Mouse (Mus musculus): Measurements from ENCODE around the gene Nlk.
"Not testable (repeated sequence)": the region's sequence is repeated elsewhere in the genome, so short reads cannot be mapped to it uniquely, and the experiment has no call there.

The Nlk gene

DNA sequence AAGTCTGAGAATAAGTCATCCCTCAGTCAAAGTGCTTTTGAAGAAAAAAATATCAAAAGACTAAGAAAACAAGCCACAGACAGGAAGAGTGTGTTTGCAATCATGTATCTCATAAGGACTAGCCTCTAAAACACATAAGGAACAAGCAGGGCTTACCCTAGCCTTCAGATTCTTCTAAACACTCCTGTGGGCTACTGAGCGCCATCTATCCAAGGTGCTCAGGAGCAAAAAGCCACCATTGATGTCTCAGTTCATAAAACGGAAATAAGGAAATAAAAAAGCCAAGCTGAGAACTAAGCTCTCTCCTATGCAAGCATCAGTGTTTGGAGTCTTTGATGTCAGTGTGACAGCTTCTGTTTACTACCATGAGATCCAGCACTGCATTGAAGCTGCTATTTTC is 18.4 kb downstream of the Nlk start:
- no peak for DNase-seq

DNA sequence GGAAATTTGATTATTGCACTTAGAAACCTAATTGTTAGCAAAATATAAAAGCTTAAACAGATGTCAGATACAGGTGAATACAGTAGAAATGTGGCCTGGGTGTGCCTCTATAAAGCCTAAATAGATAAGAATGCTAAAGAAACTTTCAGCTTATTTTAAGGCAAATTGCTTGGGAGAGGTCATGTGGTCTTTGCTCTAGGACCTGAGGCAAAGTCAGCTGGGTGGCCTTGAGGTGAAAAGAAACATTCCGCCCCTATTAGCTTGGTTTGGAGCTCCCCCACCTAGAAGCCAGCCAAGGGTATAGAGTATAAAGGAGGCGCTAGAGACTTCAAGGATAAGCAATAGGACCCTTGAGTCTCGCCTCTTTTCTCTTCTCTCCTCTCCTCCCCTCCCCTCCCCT is 28.5 kb downstream of the Nlk start:
- DNase-seq: no peak

- no peak for DNase-seq
Measured at GRCm38 (mm10) chr11:78664853-78665252, 32.3 kb downstream of the Nlk start.

GRCm38 (mm10) chr11:78663916-78664315 is 33.3 kb downstream of the Nlk start:
- DNase-seq: no peak

DNA sequence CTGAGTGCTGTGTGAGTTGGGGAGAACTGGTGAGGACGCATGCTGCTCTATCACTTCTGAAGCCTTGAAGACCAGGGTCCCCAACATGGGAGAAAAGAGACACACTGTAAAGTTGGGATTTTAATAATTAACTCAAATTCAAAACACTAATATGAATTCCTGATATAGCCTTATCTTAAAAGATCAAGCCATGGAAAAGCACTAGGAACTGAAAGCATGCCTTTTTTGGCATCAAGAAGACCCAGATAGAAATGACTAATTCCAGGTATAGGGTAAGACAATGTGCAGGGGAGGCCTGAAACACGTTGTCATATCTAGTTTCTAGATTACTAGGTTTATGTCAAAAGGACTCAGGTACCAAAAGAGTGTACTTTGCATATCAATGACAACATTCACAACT is 48.0 kb downstream of the Nlk start:
- no peak for DNase-seq

DNA sequence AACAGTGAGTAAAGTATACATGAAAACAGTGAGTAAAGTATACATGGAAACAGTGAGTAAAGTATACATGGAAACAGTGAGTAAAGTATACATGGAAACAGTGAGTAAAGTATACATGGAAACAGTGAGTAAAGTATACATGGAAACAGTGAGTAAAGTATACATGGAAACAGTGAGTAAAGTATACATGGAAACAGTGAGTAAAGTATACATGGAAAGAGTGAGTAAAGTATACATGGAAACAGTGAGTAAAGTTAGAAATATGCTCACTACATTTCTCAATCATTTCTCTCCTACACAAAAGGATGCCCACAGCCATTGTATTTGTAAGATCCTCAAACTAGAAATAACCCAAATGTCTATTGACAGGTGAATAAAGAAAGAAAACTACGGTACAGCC is 48.8 kb downstream of the Nlk start:
- not testable (repeated sequence) for DNase-seq

DNA sequence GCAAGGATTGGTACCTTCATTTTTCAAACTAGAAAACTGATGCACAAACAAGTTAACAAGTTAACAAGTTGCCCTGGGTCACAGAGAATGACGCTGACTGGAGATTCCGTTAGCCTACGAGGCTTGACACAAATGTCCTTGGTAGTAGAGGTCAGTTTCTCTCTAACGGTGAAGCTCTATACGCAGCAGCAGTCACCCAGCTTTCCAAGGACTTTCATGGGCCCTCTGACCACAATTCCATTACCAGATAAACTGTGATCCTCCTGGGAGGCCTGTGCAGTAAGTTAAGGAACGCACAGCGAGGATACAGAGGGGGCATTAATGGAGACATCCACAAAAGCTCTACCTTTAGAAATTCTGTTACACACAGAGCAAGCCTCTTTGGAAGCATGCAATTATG is 53.4 kb downstream of the Nlk start:
- no peak for DNase-seq

- DNase-seq: no peak
Measured at GRCm38 (mm10) chr11:78642151-78642550, 55.0 kb downstream of the Nlk start.

DNA sequence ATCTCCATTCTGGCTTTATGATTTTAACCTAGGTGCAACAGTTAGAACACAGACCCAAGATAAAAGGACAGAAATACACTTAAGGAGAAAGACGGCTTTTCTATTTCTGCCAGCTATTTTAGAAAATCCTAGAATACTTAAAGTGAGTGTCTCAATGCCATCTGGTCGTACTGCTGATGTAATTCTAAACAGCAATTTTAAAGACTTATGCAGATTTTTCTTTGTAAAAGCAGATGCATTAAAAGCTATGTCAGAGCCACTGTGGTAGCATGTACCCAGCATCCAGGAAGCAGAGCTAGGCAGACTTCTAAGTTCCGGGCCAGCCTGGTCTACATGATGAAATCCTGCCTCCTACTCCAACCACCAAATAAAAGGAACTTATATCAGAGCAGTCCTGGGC is 56.1 kb downstream of the Nlk start:
- no peak for DNase-seq

DNA sequence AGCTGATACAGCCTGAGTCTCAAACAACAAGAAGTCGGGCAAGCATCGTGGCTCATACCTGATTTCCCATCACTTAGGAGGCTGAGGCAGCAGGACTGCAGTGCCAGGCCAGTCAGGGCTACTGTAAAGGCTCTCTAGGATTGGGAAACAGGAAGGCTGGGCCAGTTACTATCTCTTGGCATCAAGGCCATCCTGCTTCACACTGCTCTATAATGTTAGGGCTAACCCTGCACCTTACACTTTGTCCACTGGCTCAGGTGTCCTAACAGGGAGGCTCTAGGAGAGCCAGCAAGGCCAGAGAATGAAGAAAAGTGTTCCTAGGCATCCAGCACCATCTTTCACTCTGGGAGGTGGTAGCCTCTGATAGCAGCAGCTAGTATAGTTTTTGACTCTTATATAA is 64.4 kb downstream of the Nlk start:
- DNase-seq: no peak

DNA sequence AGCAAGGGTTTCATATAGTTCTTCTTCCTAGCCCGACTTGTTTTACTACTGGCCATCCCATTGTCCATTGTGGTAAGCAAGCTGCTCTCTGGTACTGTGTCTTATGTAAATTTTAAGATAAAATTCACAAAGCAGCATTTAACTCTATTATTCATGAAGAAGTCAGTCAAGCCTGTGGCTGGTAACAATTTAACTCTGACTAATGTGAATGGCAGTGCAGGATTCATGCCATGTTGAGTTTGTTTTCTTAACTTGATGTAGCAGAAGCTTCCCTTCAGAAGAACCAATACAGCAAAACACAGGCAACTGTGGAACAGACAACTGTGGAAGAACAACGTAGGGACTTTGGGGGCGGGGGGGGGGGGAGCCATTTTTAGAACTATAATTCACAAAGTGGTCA is 68.3 kb downstream of the Nlk start:
- no peak for DNase-seq

- no peak for DNase-seq
Measured at GRCm38 (mm10) chr11:78624377-78624776, 72.8 kb downstream of the Nlk start.

GRCm38 (mm10) chr11:78621926-78622325 is 75.2 kb downstream of the Nlk start:
- no peak for DNase-seq

GRCm38 (mm10) chr11:78620179-78620578 is 77.0 kb downstream of the Nlk start:
- DNase-seq: no peak

DNA sequence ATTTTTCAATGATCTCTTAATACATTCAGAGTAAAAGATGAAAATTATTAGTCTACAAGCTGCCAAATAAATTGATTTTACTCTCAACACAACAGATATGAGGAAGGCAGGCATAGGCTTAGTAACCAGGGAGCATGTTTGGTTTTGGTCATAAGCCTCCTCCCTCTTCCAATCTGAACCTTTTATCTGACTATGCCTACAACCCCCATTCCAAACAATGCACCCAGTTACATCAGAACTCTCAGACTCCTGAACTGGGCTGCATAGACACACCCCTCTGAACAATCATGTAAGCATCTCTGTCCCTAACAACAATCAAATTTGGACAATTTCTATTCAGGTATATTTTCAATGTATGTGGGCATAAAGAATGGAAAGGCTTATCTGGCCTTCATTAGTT is 85.9 kb downstream of the Nlk start:
- no peak for DNase-seq

GRCm38 (mm10) chr11:78609657-78610056 is 87.5 kb downstream of the Nlk start:
- no peak for DNase-seq

- DNase-seq: no peak
Measured at GRCm38 (mm10) chr11:78604826-78605225, 92.3 kb downstream of the Nlk start.

GRCm38 (mm10) chr11:78602781-78603180 is 94.4 kb downstream of the Nlk start:
- no peak for DNase-seq

DNA sequence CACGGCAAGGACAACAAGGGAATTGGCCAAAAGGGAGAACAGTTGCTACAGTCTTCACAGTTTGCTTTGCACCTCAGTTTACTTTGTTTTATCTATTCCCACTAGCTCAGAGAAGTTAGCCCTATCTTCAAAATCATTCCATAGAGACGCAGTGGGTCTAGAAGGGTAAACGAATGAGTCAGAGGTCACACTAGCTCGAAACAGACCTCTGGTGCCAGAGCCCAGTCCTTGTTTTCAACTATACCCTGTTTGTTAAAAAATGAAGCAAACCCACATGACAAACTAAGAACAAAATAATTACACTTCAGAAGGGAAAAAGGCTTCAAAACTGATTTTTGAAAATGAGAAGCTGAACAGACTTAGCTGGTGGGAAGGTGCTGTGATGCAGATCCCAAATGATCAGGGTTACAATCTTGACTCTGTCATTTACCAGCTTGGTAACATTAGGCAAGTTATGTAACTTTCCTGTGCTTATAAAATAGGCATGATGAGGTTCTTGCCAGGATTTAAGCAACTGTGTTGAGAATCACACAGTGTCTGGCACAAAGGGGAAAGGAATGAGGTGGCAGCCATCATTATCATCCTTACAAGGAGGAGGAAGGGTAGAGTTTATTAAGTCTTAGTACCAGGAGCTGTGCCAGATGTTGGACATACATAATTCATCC is 96.1 kb downstream of the Nlk start:
- DNase-seq: no peak

- DNase-seq: no peak
Measured at GRCm38 (mm10) chr11:78600496-78600895, 96.7 kb downstream of the Nlk start.

DNA sequence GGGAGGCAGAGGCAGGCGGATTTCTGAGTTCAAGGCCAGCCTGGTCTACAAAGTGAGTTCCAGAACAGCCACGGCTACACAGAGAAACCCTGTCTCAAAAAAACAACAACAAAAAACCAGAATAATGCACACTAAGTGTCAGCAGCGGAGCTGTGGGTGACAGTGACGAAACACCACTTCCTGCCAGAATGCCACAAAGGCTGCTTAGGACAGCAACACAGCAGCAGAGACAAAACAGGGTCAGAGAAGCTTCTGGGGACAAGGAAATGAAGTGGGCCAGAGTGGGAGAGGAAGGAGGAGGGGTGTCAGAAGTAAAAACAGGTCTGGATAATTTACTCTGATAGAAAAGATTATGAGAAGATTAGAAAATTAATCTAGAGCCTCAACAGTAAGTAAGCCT is 97.1 kb downstream of the Nlk start:
- DNase-seq: no peak

DNA sequence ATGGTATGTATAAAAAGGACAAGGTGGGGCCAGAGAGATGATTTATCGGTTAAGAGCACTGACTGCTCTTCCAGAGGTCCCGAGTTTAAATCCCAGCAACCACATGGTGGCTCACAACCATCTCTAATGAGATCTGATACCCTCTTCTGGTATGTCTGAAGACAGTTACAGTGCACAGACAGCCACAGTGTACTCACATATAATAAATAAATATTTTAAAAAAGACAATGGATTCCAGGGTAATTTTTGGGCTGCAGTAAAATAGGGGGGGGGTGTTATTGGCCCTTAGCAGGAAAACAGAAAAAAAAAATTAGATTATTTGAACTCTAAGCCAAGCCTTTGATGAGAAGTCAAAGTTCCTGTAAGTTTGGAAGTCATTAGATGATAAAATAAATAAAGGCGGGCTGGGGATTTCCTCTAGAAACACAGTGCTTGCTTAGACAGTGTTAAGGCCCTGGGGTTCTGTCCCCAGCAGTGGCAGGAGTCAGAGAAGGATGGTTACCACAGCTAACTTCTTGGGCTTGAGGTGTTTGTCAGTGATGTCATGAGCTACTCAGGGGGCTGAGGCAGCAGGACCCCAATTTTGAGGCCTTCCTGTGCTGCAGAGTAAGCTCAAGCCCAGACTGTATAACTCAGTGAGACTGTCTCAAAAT is 98.3 kb downstream of the Nlk start:
- no peak for DNase-seq

- no peak for DNase-seq
Measured at GRCm38 (mm10) chr11:78596750-78597149, 100.4 kb downstream of the Nlk start.

DNA sequence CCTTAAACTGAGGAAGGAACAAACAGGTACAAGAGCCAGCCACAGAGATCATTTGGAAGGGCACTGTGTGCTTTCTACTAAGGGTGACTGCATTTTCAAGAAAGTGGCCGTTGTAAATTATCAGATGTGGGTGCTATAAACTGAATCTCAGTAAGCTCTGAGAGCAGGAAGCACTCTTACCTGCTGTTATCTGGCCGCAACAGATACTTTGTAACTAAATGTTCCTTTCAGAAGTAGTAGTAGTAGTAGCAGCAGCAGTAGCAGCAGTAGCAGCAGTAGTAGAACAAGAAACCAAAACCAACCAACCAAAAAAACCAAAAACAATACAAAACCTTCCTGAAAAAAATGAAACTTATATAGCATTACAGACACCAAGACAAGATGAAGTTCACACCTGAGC is 101.4 kb downstream of the Nlk start:
- DNase-seq: no peak

Measured in cerebellum, adult 8-10 months (tissue).